Mouse (Mus musculus): ENCODE measurements at regions not wholly inside any gene's neighbourhood (a gene's known extent, or its start where the extent isn't known, plus 50 kb on each side); places are given as distances from the start of the nearest gene placed in this dataset.

DNA sequence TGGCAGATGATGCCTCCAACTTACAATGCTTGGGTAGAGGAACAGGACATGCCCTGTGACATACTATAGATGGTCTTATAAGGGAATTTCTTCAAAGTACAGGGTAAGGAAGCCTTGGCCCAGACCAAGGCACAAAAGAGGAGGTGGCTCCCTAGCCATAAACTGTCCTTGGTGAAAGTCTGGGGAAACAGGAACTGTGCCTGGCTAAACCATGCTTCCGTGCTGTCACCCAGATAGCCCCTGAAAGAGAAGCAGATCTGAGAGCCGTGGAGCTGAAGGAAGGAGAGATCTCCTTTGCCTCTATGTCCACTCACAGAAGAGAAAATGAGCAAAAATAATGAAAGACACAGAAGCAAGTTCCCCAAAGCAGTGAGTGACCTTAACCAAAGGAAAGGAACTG is 248.0 kb downstream of the Tcerg1l start:
- TF ChIP-seq CTCF (IDR thresholded peaks at IDR 0.05; ENCODE audit: borderline replicate concordance, control insufficient read depth, extremely low read depth, insufficient read depth, low read length, poor library complexity) = no peak
- TF ChIP-seq POLR2A (IDR thresholded peaks at IDR 0.05; ENCODE audit: control insufficient read depth, extremely low read depth, insufficient read depth, low read length, poor library complexity) = no peak
